Mouse (Mus musculus): ENCODE measurements around the gene Atpaf2. TPM values are rescaled to one million over a fixed set of nuclear protein-coding genes. Genes with fewer than 3 reads are reported as not detected.

The Atpaf2 gene
- total RNA-seq, 2 experiments from 2014 or later, result 43.8 to 55.5 TPM

DNA sequence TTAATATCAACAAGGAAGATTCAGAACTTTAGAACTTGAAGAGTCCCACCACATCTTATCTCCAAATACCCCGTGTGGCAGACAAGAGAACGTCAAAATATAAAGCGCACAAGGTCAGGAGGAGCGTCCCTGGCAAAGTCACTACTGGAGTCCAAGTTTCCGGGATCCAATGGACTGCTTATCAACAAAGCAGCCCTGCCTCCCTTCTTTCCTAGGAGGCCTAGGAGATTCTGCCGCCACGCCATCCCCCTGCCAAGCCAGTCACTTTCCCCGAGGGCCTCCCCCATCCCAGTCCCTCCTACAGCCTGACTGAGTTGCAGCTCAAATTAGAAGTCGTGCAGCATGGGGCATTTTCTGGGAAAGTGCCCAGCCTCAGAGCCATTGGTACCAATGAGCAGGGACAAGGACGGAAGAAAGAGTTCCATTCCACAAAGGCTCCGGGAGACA is 66.3 kb downstream of the Atpaf2 start:
- intact Hi-C loops (cut with DNase I), result loop anchor here (2.0 to 5.0 kb wide), 3 partner anchors 45 to 245 kb away; partner anchors contain the start of gene Rai1
- DNase-seq, result peak; percentile 66 to 73

- intact Hi-C loops (cut with DNase I), result loop anchor here (5.0 kb wide), 2 partner anchors 44 to 244 kb away; partner anchors contain the start of gene Rai1
- DNase-seq, result no peak
Observed at GRCm38 (mm10) chr11:60351388-60351787, 66.9 kb downstream of the Atpaf2 start.

Other genes with a start within 250 kb of the Atpaf2 start
- 10 to 100 TPM; 40.2 to 42.6 TPM for gene Srebf1, start 195.9 kb downstream of the Atpaf2 start, total RNA-seq (2021)
- 100 to 1,000 TPM in 1 of 2 experiments, 10 to 100 TPM in 1; 97.3 to 100 TPM for gene Tom1l2, start 65.6 kb downstream of the Atpaf2 start, total RNA-seq (2021)
- gene Drc3, start 65.1 kb downstream of the Atpaf2 start, total RNA-seq (2021), result 1 to 10 TPM; 1.6 to 2.3 TPM
- gene Gid4, start 1.3 kb downstream of the Atpaf2 start, total RNA-seq (2021), result 10 to 100 TPM; 25.7 to 31.8 TPM
- gene Drg2, start 36.1 kb upstream of the Atpaf2 start, total RNA-seq (2021), result 10 to 100 TPM; 37.8 to 41.1 TPM
- gene Myo15, start 50.9 kb upstream of the Atpaf2 start, total RNA-seq (2021), result under 1 TPM; 0.07 TPM
- gene Alkbh5, start 117.9 kb upstream of the Atpaf2 start, total RNA-seq (2021), result 10 to 100 TPM; 71.1 to 73.0 TPM

All from heart, postnatal 10 days (tissue).